ENCODE assay signal across 9 mouse cellular contexts in the genomic region with DNA sequence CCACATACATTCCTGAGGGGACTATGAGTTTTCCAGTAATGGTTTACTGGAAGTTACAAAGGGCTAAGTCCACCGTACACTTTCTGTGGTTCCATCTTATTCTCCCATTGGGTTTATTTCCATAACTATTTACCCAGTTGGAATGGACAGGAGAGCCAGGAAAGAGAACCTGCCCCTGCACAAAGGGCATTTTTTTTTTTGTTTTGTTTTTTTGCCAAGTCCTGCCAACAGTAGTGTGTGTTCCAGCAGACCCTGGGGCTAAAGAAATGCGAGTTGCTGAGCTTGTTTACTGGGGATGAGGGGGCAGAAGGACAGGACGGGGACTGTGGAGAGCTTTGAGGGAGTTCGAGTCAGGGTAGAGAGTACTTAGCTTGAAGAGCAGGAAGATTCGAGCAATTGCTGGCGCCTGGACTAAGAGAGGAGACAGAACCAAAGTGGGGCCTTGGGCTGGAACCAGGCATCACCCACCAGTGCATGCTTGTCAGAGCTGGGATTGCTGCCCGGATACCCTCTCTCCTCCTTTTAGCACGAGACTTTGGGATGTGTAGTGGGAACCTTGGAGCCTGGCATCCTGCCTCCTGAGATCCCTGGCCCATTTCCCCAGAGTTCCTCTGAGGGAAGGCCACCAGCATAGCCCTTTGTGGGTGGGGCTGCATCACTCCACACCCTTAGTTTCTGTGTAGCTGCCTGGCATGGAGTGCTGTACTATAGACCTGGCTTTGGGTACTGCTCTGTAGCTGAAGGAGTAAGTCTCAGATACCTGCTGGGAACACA. TPM values are rescaled to one million over a fixed set of nuclear protein-coding genes. Genes with fewer than 3 reads are reported as not detected.
A peak's percentile ranks its signal among the peaks of the same experiment; 100 is the strongest.
DNase-seq lines count a peak whose midpoint lies in the region; ATAC-seq and TF ChIP-seq lines count a peak whose summit lies in the region.
"Had no signal": no experiment of that assay in that cellular context is flagged by ENCODE, and none has a peak within 500 bp of the region (broad histone marks: within the 10 kb centered on the region; RNA-seq: fewer than 3 reads in every experiment).

No protein-coding gene starts in this region.

- H3K4me2 ChIP-seq in heart, postnatal 0 days (ENCODE audit: low read depth, low read length), result no peak overlapping the region

- peak overlapping the region; percentile 52 for H3K27ac ChIP-seq in heart, postnatal 0 days (ENCODE audit: low read depth)
- H3K27ac ChIP-seq in midbrain, embryonic 10.5 days (replicated peaks), result peak overlapping the region; percentile 43

- H3K27me3 ChIP-seq in heart, postnatal 0 days (ENCODE audit: control insufficient read depth, insufficient read depth, low read length), result no peaks in the 10 kb centered on the region
- H3K27me3 ChIP-seq in midbrain, embryonic 10.5 days (ENCODE audit: low read depth, poor library complexity, severe bottlenecking), result no peaks in the 10 kb centered on the region

- TF ChIP-seq EP300 in heart, postnatal 0 days (IDR thresholded peaks at IDR 0.05; ENCODE audit: low read depth), result no peak

- ATAC-seq in heart, postnatal 0 days (ENCODE audit: insufficient read depth, low read depth), result peak; percentile 60

- no peaks in the 10 kb centered on the region for H3K9me3 ChIP-seq in heart, postnatal 0 days (replicated peaks; ENCODE audit: control insufficient read depth, low read length)
- H3K9me3 ChIP-seq in midbrain, embryonic 10.5 days (replicated peaks), result no peaks in the 10 kb centered on the region

- peak; percentile 23 for DNase-seq in ovary, postnatal 14 days (ENCODE audit: low spot score)
- no peak for DNase-seq in ovary, adult 18-20 months (ENCODE audit: low spot score)
- DNase-seq in cerebellum, postnatal 36 days, result peak; percentile 18 to 23
- DNase-seq in heart, postnatal 0 days (ENCODE audit: low spot score), result no peak
- peak; percentile 64 to 72 for DNase-seq in layer of hippocampus, postnatal 10 days (ENCODE audit: low spot score in 2 of 2)
- DNase-seq in midbrain, embryonic 10.5 days (ENCODE audit: low spot score), result no peak
- no peak for DNase-seq in T-cell, adult 2 months (ENCODE audit: low spot score)
- DNase-seq in thymus, postnatal 14 days, result no peak

- TF ChIP-seq CTCF in heart, postnatal 0 days (IDR thresholded peaks at IDR 0.05; ENCODE audit: low read depth), result no peak

- H3K4me1 ChIP-seq in heart, postnatal 0 days (ENCODE audit: control insufficient read depth, insufficient read depth), result peaks cover 15% of the 10 kb centered on the region
- peaks cover 22% of the 10 kb centered on the region for H3K4me1 ChIP-seq in midbrain, embryonic 10.5 days

- WGBS in heart, postnatal 0 days, result 55% methylated on average over 8 of the region's 8 CpGs
- 64% methylated on average over 8 of the region's 8 CpGs for WGBS in midbrain, embryonic 10.5 days

- H3K36me3 ChIP-seq in heart, postnatal 0 days (replicated peaks; ENCODE audit: control insufficient read depth, insufficient read depth, low read length), result no peaks in the 10 kb centered on the region
- no peaks in the 10 kb centered on the region for H3K36me3 ChIP-seq in midbrain, embryonic 10.5 days

- peak overlapping the region; percentile 8; the same call in 1 of the 2 replicates for H3K9ac ChIP-seq in heart, postnatal 0 days (replicated peaks; ENCODE audit: low read depth, low read length)

- H3K4me3 ChIP-seq in heart, postnatal 0 days (ENCODE audit: low read depth, low read length), result no peak overlapping the region
- no peak overlapping the region for H3K4me3 ChIP-seq in midbrain, embryonic 10.5 days

RNA-seq across cellular contexts. Expression of gene Pcx, which starts 47.7 kb away (rescaled TPM):
- total RNA-seq in heart, postnatal 0 days (2014; rRNA removed; ENCODE audit: low replicate concordance), result 12.4 and 13.8 TPM in 2 replicates
- polyA plus RNA-seq in heart, postnatal 0 days (2015; fragmentation: Nextera tagmentation; extraction: Ambion mirVana), result 4.7 and 5.2 TPM in 2 replicates
- total RNA-seq in layer of hippocampus, postnatal 10 days (2021), result 10 to 100 TPM; 39.4 to 47.9 TPM
- polyA plus RNA-seq in midbrain, embryonic 10.5 days (2016; fragmentation: Nextera tagmentation; extraction: Ambion mirVana), result 20.9 and 24.1 TPM in 2 replicates

RNA-seq across cellular contexts. Expression of gene Lrfn4, which starts 57.5 kb away (rescaled TPM):
- 32.2 and 45.8 TPM in 2 replicates for total RNA-seq in heart, postnatal 0 days (2014; rRNA removed; ENCODE audit: low replicate concordance)
- polyA plus RNA-seq in heart, postnatal 0 days (2015; fragmentation: Nextera tagmentation; extraction: Ambion mirVana), result 1.7 and 1.9 TPM in 2 replicates
- 10 to 100 TPM; 67.0 to 67.3 TPM for total RNA-seq in layer of hippocampus, postnatal 10 days (2021)
- polyA plus RNA-seq in midbrain, embryonic 10.5 days (2016; fragmentation: Nextera tagmentation; extraction: Ambion mirVana), result 5.6 and 6.5 TPM in 2 replicates
- total RNA-seq: neutrophil, adult 5-6 weeks had no signal

RNA-seq across cellular contexts. Expression of gene 2010003K11Rik, which starts 59.6 kb away (rescaled TPM):
- total RNA-seq in heart, postnatal 0 days (2014; rRNA removed; ENCODE audit: low replicate concordance), result not detected in 2 replicates
- polyA plus RNA-seq in heart, postnatal 0 days (2015; fragmentation: Nextera tagmentation; extraction: Ambion mirVana), result not detected in 2 replicates
- not detected for total RNA-seq in layer of hippocampus, postnatal 10 days (2021)
- not detected in 2 replicates for polyA plus RNA-seq in midbrain, embryonic 10.5 days (2016; fragmentation: Nextera tagmentation; extraction: Ambion mirVana)
- total RNA-seq: neutrophil, adult 5-6 weeks had no signal

Comparison
In these comparisons a context has a peak if more than half of its experiments do, and no peak if none do; other contexts are left out.
1. DNase-seq: peak in ovary, postnatal 14 days (single experiment), cerebellum, postnatal 36 days (2 of 2) and layer of hippocampus, postnatal 10 days (2 of 2); none in ovary, adult 18-20 months (single experiment), heart, postnatal 0 days (single experiment), midbrain, embryonic 10.5 days (single experiment), T-cell, adult 2 months (single experiment) and thymus, postnatal 14 days (single experiment).